Mouse (Mus musculus): ENCODE results near the gene Pgp.
"Not testable (repeated sequence)": the region's sequence is repeated elsewhere in the genome, so short reads cannot be mapped to it uniquely, and the experiment has no call there.

Pgp gene

GRCm38 (mm10) chr17:24469910-24470602 lies at the start of gene Pgp, which contains the start of gene E4f1:
Gene Pgp (plus strand): TSS chr17:24470392.
Gene E4f1 (minus strand): TSS chr17:24470313.
- peak; percentile 98 to 99 for DNase-seq

DNA sequence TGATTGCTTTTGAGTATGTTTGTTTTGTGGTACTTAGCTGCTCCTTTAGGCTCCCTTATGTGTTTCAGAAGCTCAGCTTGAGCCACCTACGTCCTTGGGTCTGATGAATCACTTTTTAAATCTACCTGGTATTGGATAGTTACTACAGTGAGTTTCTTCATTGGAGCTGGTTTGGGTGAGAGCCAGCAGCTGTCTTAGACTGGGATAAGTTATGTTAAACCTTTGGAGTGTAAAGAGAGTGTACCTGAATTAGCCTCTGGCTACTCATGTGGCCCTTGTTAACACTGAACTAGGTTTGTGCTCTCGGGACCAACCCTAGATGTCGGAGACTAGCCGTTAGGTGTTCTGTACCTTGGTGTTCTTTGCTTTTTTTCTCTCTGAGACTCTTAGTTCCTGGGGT lies 47.1 kb upstream of the Pgp start:
- no peak for DNase-seq

GRCm38 (mm10) chr17:24424489-24424888 lies 45.7 kb upstream of the Pgp start:
- no peak for DNase-seq

DNA sequence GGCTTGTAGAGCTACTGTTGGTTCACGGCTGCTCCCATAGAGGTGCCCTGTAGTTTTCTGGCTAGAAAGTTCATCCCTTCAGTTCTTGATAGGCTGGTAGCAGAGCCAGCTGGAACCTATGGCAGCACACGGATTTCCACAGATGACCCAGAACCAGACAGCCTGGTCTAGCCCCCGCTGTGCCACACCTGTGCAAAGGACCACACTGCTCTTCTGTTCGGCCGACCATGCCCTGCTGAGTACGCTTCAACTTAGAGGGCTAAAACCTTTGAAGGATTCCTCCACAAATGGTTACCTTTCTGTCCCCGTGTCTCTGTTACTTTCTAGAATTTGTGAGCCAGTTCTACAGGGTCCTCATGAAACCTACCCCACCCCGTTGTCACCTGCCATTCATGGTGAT lies 44.9 kb upstream of the Pgp start:
- not testable (repeated sequence) for DNase-seq

GRCm38 (mm10) chr17:24425905-24426304 lies 44.3 kb upstream of the Pgp start:
- no peak for DNase-seq

- peak; percentile 96 to 98 for DNase-seq
These were observed 43.6 kb upstream of the Pgp start, which contains the start of gene Eci1 for GRCm38 (mm10) chr17:24426471-24427169. Gene Eci1 (plus strand): TSS chr17:24426641.

GRCm38 (mm10) chr17:24427170-24427557 lies 43.0 kb upstream of the Pgp start:
- DNase-seq, result peak; percentile 30 to 44

GRCm38 (mm10) chr17:24429201-24429983 lies 40.8 kb upstream of the Pgp start:
- no peak for DNase-seq

- peak in 1 of 2 experiments; percentile 48 for DNase-seq
These were observed 33.2 kb upstream of the Pgp start for GRCm38 (mm10) chr17:24437016-24437415.

DNA sequence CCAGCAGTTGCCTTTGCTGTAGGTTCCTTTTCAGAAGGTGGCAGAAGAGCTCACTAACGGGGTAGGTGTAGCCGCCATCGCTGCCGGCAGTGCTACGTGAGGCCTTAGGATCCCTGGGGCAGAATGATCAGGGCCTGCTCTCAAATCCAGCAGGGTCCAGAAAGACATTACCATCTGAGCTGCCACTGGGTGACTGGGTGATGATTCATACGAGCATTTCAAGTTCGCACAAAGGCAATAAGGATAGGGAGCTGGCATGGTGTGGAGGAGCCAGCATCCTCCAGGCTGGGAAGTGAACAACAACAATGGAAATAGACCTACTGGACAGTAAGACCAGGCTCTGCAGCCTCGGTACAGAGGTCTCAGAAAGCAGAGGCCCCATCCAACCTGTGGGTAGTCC lies 29.8 kb upstream of the Pgp start:
- no peak for DNase-seq

DNA sequence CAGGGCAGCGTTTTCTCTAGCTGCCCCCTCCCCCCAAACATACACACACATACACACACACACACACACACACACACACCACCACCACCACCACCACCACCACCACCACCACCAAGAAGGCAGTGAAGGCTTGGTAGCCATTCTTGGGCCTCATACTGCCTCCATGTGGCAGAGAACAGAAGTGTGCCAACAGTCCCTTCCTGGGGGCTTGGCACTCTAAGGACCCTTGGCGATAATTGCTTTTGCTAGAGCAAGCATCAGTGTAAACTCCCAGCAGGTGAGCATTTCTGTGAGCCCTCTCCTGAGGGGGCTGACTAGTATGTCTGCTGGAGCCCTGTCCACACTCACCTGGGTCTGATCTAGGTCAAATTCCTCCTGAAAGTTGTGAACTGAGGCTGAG lies 29.0 kb upstream of the Pgp start:
- peak; percentile 38 to 45 for DNase-seq

- peak in 1 of 2 experiments; percentile 22 for DNase-seq
These were observed 28.1 kb upstream of the Pgp start for GRCm38 (mm10) chr17:24442107-24442506.

GRCm38 (mm10) chr17:24442632-24443155 lies 27.5 kb upstream of the Pgp start, which contains the start of gene Dnase1l2:
Gene Dnase1l2 (minus strand): TSS chr17:24443105.
- DNase-seq, result no peak

DNA sequence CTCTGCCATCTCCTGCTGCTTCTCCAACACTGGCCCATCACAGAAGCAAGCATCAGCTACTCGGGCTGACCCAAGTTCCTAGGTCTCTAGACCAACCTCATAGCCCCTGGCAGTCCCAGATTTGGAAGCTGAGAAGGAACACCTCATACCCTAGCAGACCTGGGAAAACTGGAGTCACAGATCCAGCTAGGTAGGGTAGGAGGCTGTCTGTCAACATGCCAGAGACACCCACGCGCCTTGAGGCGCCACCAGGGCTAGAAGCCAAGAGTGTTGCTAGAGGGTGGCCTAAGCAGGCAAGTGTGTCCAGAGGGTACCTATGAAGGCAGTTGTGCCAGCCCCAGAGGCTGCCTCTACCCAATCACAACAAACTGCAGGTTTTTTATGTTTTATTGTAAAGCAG lies 26.8 kb upstream of the Pgp start:
- DNase-seq, result peak in 1 of 2 experiments; percentile 46

DNA sequence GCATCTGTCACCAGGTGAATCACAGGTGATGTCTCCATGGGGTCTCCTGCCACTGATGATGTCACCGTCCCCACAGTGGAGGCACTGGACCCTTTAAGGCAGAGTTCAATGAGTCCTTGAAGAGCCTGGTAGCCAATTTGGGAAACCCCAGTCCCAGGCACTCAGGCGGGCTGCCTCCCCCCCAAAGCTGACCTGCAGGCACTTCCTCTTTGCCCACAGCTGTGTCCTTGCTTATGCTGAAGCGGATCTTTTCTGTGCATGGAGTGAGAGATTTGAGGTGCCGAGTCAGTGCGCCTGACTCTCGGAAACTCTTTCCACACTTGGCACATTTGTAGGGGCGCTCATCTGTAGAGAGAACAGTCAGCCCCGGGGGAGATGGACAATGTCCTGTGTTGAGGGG lies 23.6 kb upstream of the Pgp start:
- DNase-seq, result no peak

GRCm38 (mm10) chr17:24449507-24449906 lies 20.7 kb upstream of the Pgp start:
- no peak for DNase-seq

DNA sequence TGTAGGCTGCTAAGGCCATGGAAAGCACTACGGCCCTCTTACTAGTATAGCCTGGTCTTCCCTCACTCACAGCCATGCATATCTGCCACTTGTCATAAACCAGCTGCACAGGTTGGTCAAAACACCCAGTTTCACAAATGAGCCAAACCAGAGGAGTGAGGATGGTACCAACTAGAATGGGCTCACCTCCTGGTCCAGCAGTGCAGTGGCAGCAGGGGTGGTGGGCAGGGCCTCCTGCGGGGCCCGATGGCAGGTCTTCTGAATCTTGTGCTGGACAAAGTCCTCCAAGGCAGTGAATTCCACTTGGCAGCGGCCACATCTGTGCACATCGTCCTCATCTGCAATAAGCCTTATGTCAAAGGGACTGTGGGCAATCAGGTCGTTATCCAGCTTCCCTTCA lies 19.0 kb upstream of the Pgp start:
- no peak for DNase-seq

GRCm38 (mm10) chr17:24453372-24453771 lies 16.8 kb upstream of the Pgp start:
- DNase-seq, result no peak

- no peak for DNase-seq
These were observed 15.9 kb upstream of the Pgp start for GRCm38 (mm10) chr17:24454218-24454755.

GRCm38 (mm10) chr17:24454756-24455522 lies 15.3 kb upstream of the Pgp start:
- DNase-seq, result peak; percentile 100

DNA sequence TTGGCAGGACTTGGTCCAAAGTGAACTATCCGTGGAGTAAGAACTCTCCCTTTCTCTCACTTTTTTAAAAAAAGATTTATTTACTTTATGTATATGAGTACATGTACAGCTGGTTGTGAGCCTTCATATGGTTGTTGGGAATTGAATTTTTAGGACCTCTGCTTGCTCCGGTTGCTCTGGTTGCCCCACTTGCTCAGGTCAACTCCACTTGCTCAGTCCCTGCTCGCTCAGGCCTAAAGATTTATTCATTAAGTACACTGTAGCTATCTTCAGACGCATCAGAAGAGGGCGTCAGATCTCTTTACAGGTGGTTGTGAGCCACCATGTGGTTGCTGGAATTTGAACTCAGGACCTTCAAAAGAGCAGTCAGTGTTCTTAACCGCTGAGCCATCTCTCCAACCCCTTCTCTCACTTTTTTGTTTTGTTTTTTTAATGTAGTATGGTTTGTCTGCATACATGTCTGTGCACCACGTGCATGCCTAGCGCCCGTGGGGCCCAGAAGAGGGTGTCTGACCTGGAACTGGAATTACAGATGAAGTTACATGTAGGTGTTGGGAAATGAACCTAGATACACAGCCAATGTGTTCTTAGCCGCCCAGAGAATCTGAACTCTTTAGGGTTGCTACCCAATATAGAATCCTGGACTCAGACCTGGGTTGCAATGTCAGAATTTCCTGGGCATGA lies 14.5 kb upstream of the Pgp start:
- DNase-seq, result not testable (repeated sequence)
